Mouse (Mus musculus): ENCODE results near the gene Plppr4.

Plppr4 gene

DNA sequence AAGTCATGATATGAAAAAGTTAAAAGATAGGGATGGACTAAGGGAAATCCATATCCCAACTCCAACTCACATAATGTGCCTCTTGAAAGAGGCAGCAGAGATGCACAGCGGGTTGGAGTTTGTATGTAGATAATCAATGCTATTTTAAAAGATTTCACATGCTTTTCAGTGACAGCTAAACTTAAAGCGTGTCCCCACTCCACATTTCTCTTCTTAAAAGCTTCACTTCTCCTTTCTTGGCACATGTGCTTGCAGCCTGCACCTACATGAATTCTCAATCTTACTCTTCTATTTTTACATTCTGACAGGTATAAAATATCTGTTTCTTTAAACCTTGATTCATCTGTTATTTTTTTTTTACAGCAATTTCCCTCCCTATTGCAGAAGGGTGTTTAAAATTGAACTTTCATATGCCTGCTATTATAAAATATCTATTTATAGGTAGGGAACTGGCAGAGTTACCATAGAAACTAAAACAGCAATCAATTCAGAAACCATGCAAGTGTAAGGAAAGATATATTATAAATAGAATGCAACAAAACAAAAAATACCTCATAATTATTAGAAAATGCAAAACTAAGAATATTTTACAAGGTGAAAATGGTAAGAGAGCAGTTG is 66.3 kb downstream of the Plppr4 start:
- no peak for DNase-seq (ENCODE audit: low spot score)
